Comparison of ENCODE assay signal across 8 mouse cellular contexts in the genomic region with DNA sequence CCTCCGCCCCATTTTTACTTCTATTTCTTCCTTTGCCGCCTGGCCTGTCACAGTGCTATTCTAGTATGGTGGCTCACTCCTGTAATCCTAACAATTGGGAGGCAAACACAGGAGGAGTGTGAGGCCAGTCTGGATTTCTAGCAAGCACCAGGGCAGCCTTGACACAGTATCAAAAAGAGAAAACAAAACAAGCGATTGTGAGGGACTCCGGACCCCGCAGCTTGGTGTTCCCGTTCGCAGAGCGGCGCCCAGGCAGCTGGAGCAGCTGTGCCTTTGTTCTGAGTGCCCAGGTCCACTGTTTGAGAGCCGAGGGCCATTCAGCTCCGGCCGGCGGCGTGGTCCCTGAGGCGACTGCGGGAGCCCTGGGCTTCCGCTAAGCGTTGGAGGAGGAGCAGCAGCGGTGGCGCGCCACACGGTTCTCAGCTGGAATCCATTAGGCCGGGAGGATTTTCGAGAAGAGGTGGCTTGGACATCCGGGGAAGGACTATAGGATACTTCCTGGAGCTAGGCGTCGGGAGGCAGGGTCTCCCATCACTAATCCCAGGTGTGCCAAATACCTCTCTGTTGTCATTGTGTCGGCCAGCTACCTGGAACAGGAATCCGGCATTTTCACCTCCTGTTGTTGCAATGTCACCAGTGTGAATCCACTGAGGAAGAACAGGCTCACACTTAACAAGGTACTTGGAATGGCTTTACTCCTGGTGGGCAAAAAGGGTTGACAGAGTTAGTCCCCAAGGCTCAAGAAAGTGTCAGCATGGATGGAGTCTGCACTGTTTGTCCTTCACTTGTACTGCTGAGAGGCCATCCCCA. TPM values are rescaled to one million over a fixed set of nuclear protein-coding genes. Genes with fewer than 3 reads are reported as not detected.
DNase-seq lines count a peak whose midpoint lies in the region; ATAC-seq and TF ChIP-seq lines count a peak whose summit lies in the region.

TSS of gene Srrm2 (plus strand) at position 264 of the 810 bp plus-strand sequence.

- no peak for TF ChIP-seq CTCF in E14TG2a.4 (conservative IDR thresholded peaks at IDR 0.05; ENCODE audit: low read length)
- TF ChIP-seq CTCF in heart, postnatal 0 days (IDR thresholded peaks at IDR 0.05; ENCODE audit: low read depth), result no peak

- no peaks in the 10 kb centered on the region for H3K79me2 ChIP-seq in myocyte (ENCODE audit: control insufficient read depth, insufficient read depth)

- no peak for TF ChIP-seq EP300 in heart, postnatal 0 days (IDR thresholded peaks at IDR 0.05; ENCODE audit: low read depth)

- no peak within 1 kb of the TSS for H3ac ChIP-seq in myocyte (ENCODE audit: control insufficient read depth, insufficient read length)

- WGBS in forebrain, embryonic 15.5 days, result 1% methylated on average over 29 of the region's 29 CpGs
- 3% methylated on average over 29 of the region's 29 CpGs for WGBS in heart, postnatal 0 days
- 4% methylated on average over 29 of the region's 29 CpGs for WGBS in liver, embryonic 13.5 days (ENCODE audit: insufficient replicate concordance)

- peak; percentile 18; the same call in 1 of the 2 replicates for ATAC-seq in forebrain, embryonic 15.5 days (replicated peaks)
- ATAC-seq in heart, postnatal 0 days (ENCODE audit: insufficient read depth, low read depth), result peak; percentile 70
- ATAC-seq in liver, embryonic 13.5 days (ENCODE audit: low read depth), result peak; percentile 54

- H3K4me1 ChIP-seq in E14TG2a.4 (replicated peaks; ENCODE audit: low read depth, low read length), result peaks cover 58% of the 10 kb centered on the region
- H3K4me1 ChIP-seq in forebrain, embryonic 15.5 days, result peaks cover 27% of the 10 kb centered on the region
- peaks cover 27% of the 10 kb centered on the region for H3K4me1 ChIP-seq in heart, postnatal 0 days (ENCODE audit: control insufficient read depth, insufficient read depth)
- peaks cover 45% of the 10 kb centered on the region for H3K4me1 ChIP-seq in liver, embryonic 13.5 days (replicated peaks)

- no peak for TF ChIP-seq POLR2A in myocyte (IDR thresholded peaks at IDR 0.05; ENCODE audit: insufficient read length, low read depth)

- H3K27me3 ChIP-seq in E14TG2a.4 (ENCODE audit: insufficient read depth, low read length) (peaks cover 25% of the 10 kb centered on the region), myocyte (ENCODE audit: control insufficient read depth, insufficient read depth, insufficient read length) (no peaks in the 10 kb centered on the region)
- H3K27me3 ChIP-seq in forebrain, embryonic 15.5 days, result no peaks in the 10 kb centered on the region
- H3K27me3 ChIP-seq in heart, postnatal 0 days (ENCODE audit: control insufficient read depth, insufficient read depth, low read length), result no peaks in the 10 kb centered on the region
- peaks cover 2% of the 10 kb centered on the region; the same call in 1 of the 2 replicates for H3K27me3 ChIP-seq in liver, embryonic 13.5 days

- H3K4me2 ChIP-seq in forebrain, embryonic 15.5 days (replicated peaks), result peak within 1 kb of the TSS; percentile 69
- peak within 1 kb of the TSS; percentile 63 for H3K4me2 ChIP-seq in heart, postnatal 0 days (ENCODE audit: low read depth, low read length)
- H3K4me2 ChIP-seq in liver, embryonic 13.5 days, result peak within 1 kb of the TSS; percentile 86
- H3K4me2 ChIP-seq in myocyte (ENCODE audit: low read depth), result no peak within 1 kb of the TSS

- no peaks in the 10 kb centered on the region for H3K9me3 ChIP-seq in E14TG2a.4 (ENCODE audit: low read length)
- H3K9me3 ChIP-seq in forebrain, embryonic 15.5 days, result no peaks in the 10 kb centered on the region
- H3K9me3 ChIP-seq in heart, postnatal 0 days (replicated peaks; ENCODE audit: control insufficient read depth, low read length), result no peaks in the 10 kb centered on the region
- no peaks in the 10 kb centered on the region for H3K9me3 ChIP-seq in liver, embryonic 13.5 days (replicated peaks)

- peak within 1 kb of the TSS; percentile 83 for H3K27ac ChIP-seq in forebrain, embryonic 15.5 days (replicated peaks)
- peak within 1 kb of the TSS; percentile 86 for H3K27ac ChIP-seq in heart, postnatal 0 days (ENCODE audit: low read depth)
- H3K27ac ChIP-seq in liver, embryonic 13.5 days, result peak within 1 kb of the TSS; percentile 75

- H3K4me3 ChIP-seq in E14TG2a.4 (replicated peaks; ENCODE audit: low read length) (peak within 1 kb of the TSS; percentile 69), myocyte (no peak within 1 kb of the TSS)
- H3K4me3 ChIP-seq in forebrain, embryonic 15.5 days, result peak within 1 kb of the TSS; percentile 41
- peak within 1 kb of the TSS; percentile 46 for H3K4me3 ChIP-seq in heart, postnatal 0 days (ENCODE audit: low read depth, low read length)
- peak within 1 kb of the TSS; percentile 65 for H3K4me3 ChIP-seq in liver, embryonic 13.5 days (replicated peaks)

- H3K36me3 ChIP-seq in E14TG2a.4 (ENCODE audit: insufficient read depth, low read length) (no peaks in the 10 kb centered on the region), myocyte (ENCODE audit: control insufficient read depth, insufficient read depth) (no peaks in the 10 kb centered on the region)
- H3K36me3 ChIP-seq in forebrain, embryonic 15.5 days, result no peaks in the 10 kb centered on the region
- no peaks in the 10 kb centered on the region for H3K36me3 ChIP-seq in heart, postnatal 0 days (replicated peaks; ENCODE audit: control insufficient read depth, insufficient read depth, low read length)
- no peaks in the 10 kb centered on the region for H3K36me3 ChIP-seq in liver, embryonic 13.5 days

- peak within 1 kb of the TSS; percentile 66 for H3K9ac ChIP-seq in forebrain, embryonic 15.5 days (replicated peaks)
- H3K9ac ChIP-seq in heart, postnatal 0 days (replicated peaks; ENCODE audit: low read depth, low read length), result peak within 1 kb of the TSS; percentile 69
- peak within 1 kb of the TSS; percentile 83 for H3K9ac ChIP-seq in liver, embryonic 13.5 days

- peak; percentile 67 for DNase-seq in cerebellum, adult 11-12 months
- peak; percentile 51 for DNase-seq in heart, postnatal 0 days (ENCODE audit: low spot score)
- DNase-seq in kidney, postnatal 25 days, result peak; percentile 67 to 71
- DNase-seq in liver, embryonic 13.5 days, result no peak
- peak; percentile 54 for DNase-seq in testis, postnatal 14 days (ENCODE audit: low spot score)

TF ChIP-seq in myocyte, 11 proteins besides CTCF, POLR2A, EP300 and RAD21:
- no peak for TF ChIP-seq USF1 (IDR thresholded peaks at IDR 0.05; ENCODE audit: low read depth)
- TF ChIP-seq POLR2AphosphoS2 (IDR thresholded peaks at IDR 0.05; ENCODE audit: insufficient read length, low read depth), result no peak
- no peak for TF ChIP-seq SRF (IDR thresholded peaks at IDR 0.05; ENCODE audit: control insufficient read depth, insufficient read length, low read depth)
- no peak for TF ChIP-seq MYOG (IDR thresholded peaks at IDR 0.05; ENCODE audit: control insufficient read depth in 1 of 3, insufficient read depth in 1 of 3, insufficient read length in 2 of 3, low read depth in 2 of 3)
- TF ChIP-seq TCF3 (IDR thresholded peaks at IDR 0.05; ENCODE audit: insufficient read length, low read depth), result no peak
- TF ChIP-seq MAX (IDR thresholded peaks at IDR 0.05; ENCODE audit: low read depth), result no peak
- no peak for TF ChIP-seq MYOD1 (IDR thresholded peaks at IDR 0.05; ENCODE audit: control insufficient read depth in 1 of 3, insufficient read length in 2 of 3, low read depth in 2 of 3)

RNA-seq across cellular contexts. Expression of gene Srrm2, which starts in this region (rescaled TPM):
- polyA plus RNA-seq in forebrain, embryonic 15.5 days (2015; fragmentation: Nextera tagmentation; extraction: Ambion mirVana), result 562 and 569 TPM in 2 replicates
- total RNA-seq in heart, postnatal 0 days (2014; rRNA removed; ENCODE audit: low replicate concordance), result 72.8 and 85.9 TPM in 2 replicates
- polyA plus RNA-seq in heart, postnatal 0 days (2015; fragmentation: Nextera tagmentation; extraction: Ambion mirVana), result 184 and 196 TPM in 2 replicates
- 228 and 235 TPM in 2 replicates for polyA plus RNA-seq in liver, embryonic 13.5 days (2015; fragmentation: Nextera tagmentation; extraction: Ambion mirVana)
- polyA plus RNA-seq in myocyte (2012; fragmentation: generic; extraction: Trizol), result 58.2 TPM

Comparison
In these comparisons a context has a peak if more than half of its experiments do, and no peak if none do; other contexts are left out.
1. ATAC-seq: peak in every context shown above with its lines; median percentile 70 in heart, postnatal 0 days; 54 in liver, embryonic 13.5 days; 18 in forebrain, embryonic 15.5 days.